Mouse (Mus musculus) adipocyte (in vitro differentiated cells): Measurements from ENCODE around the gene Cct7.

Experiments used
- DNase-seq: peaks from one replicate; pipeline ENCODE4 v3.0.0-alpha.2; 2016; ENCODE audit warnings: low spot score

Cct7 gene

DNA sequence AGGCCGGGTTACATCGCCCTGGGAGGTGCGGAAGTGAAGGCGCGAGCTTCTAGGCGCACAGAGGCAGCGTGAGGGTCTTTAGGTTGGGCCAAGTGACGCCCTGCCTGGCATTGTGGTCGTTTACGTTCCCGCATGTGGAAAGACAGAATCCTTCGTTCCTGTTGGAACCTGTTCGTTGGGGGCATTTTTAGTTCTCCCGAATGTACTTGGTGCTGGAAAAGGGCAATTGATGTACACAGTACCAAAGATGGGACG lies 1.0 kb downstream of the Cct7 start:
- DNase-seq, result no peak

DNA sequence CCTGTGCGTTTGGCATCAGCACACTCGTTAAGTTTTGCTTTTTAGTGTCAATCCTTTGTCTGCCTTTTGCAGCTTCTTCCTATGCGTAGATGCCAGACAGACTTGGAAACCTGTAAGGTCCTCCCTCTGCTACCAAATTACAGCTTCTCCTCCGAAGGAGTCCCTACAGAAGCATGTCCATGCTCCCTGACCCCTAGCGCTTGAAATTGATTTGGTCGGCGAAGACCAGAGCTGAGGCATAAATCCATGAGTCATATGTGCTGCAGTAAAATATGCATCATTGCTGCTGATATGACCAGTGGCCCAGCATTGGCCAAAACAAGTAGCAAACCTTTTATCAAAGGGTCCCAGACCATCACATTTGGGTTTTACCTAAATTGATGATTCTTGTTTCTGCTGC lies 1.5 kb downstream of the Cct7 start:
- no peak for DNase-seq

DNA sequence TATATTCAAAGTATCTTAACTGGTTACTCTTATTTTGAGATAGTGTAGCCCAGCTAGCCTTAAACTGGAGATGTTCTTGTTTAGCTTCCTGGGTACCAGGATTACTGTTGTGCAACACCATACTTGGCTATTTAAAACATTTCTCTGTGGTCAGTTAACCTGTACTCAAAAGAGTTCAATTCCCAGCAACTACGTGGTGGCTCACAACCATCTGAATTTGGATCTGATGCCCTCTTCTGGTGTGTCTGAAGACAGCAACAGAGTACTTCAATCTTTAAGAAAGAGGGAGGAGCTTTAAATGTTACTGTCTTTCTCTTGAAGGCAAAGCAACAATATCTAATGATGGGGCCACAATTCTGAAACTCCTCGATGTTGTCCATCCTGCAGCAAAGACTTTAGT lies 8.3 kb downstream of the Cct7 start:
- no peak for DNase-seq

DNA sequence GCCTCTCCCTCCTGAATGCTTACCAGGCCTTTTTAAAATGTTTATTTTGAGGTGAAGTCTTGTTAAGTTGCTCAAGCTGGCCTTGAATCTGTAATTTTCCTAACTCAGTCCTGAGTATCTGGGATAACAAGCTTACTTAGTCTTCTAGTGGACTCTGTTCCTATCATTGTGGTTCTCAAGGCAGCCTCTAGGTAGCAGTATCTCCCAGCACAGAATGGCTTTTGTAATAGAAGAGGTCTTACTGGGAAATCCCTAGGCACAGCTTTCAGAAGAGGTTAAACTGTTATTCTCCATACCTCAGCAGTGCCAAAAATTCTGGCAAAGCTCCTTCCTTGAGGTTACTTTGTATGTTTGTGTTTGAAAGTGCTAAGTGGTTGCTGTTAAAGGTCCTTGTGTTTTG lies 14.1 kb downstream of the Cct7 start:
- DNase-seq, result peak; percentile 55

GRCm38 (mm10) chr6:85469660-85470430 lies 18.5 kb downstream of the Cct7 start:
- peak; percentile 45 for DNase-seq

DNA sequence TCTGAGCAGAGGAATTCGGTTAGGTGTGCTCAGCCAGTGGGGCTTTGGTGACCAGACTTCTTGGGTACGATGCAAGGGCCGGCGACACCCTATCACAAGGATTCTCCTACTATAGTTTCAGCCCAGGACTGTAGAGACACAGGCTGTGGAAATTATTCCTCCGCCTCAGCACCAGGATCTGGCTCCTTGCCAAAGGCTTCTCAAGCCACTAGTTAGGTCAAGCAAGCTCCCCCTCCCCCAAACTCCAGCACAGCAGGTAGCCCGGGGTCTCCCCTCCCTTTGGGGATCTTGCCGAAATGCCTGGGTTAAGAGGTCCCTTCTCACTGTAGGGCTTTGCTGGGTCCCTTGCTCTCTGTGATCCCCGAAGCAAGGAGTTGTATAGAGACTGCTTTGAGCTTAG lies 20.6 kb downstream of the Cct7 start:
- DNase-seq, result no peak

DNA sequence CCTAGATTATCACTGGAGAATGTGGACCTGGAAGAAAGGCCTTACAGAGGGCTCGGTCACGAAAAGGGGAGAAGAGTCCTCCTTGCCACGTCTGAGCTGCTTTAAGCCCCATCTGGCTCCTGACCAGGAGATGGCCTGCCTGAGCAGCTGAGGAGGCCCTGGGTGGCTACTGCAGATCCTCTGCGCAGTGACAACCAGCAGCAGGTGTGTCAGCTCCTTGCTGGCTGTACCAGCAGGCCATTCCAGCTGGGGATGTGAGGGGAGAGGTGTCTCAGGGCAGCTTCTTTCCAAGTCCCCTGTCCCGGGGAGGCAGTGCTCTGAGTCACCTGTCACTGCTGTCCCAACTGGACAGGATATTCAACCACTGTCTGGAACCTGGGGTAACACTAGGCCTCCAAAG lies 21.2 kb downstream of the Cct7 start:
- no peak for DNase-seq

DNA sequence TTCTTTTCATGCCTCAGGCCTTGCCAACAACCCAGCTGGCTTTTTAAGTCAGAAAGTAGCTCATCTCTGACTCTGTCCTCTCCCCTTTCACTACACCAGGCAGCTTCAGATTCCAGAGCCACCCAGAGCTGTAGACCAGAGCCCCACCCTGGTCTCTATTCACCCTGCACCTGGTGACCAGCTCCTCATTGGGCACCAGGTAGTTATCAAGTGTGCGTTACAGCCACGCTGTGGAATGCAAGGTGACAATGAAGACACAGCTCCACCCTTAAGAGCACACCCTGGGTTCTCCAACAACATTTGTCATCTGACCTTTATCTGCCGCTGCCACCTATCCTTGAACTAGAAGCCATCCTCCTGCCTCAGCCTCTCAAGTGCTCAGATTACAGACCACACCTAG lies 24.3 kb downstream of the Cct7 start:
- DNase-seq, result no peak

DNA sequence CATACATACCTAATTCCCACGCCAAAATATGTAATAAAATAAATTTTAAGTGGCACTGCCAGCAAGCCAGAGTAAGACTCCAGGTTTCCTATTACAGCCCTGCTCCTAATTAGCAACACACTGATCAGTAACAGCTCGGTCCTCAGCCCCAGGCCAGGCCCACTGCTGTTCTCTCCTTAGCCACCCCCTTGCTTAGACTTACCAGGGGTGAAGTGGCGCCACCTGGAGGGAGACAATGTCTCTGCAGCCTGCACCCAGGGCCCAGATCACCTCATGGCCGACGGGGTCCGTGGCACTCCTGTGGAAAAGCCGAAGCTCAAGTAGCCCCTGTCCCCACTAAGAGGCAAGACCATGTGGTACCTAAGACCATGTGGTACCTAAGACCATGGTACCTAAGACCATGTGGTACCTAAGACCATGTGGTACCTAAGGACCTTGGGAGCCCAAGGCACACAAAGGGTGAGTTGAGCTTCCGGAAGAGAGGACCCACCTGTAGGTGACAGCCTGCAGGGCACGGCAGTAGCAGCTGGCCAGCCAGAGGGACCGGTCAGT lies 26.1 kb downstream of the Cct7 start:
- no peak for DNase-seq

DNA sequence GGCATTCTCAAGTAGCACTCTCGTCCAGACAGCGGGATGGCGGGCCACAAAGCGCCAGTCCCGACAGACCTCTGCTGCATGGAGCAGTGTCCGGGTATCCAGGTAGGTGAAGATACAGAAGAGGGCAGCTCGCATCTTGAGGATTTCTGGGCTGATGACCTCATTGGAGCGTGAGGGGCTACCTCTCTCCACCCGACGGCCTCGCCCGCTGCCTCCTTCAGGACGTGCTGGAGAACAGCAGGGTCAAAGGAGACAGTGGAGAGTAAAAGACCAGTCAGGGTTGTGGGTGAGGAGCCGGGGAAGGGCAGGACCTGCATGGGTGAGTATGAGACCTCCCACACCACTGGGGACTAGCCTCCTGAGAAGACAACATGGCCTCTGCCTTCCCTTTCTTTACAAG lies 27.1 kb downstream of the Cct7 start:
- DNase-seq, result no peak

DNA sequence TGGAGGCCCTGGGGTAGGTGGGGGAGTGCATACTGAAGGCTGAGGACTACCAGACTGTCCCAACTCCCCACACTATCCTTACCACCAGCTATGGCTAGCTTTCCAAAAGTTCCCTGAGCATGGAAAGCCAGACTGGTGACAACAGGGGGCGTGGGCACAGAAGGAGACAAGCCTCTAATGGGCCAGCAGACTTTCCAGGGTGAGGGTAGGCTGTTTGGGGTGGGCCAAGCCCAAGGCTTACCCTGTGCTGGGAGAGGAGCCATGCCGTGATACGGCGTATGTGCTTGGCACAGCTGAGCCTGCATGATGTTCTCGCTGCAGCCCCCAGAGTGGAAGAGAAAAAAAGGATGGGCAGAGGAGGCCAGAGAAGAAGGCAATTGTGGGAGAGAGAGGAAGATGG lies 28.7 kb downstream of the Cct7 start:
- DNase-seq, result no peak

- no peak for DNase-seq
Measured at GRCm38 (mm10) chr6:85480685-85481084, 29.4 kb downstream of the Cct7 start.

GRCm38 (mm10) chr6:85483843-85484721 lies 32.8 kb downstream of the Cct7 start:
- no peak for DNase-seq

GRCm38 (mm10) chr6:85485738-85486137 lies 34.4 kb downstream of the Cct7 start:
- DNase-seq, result no peak

DNA sequence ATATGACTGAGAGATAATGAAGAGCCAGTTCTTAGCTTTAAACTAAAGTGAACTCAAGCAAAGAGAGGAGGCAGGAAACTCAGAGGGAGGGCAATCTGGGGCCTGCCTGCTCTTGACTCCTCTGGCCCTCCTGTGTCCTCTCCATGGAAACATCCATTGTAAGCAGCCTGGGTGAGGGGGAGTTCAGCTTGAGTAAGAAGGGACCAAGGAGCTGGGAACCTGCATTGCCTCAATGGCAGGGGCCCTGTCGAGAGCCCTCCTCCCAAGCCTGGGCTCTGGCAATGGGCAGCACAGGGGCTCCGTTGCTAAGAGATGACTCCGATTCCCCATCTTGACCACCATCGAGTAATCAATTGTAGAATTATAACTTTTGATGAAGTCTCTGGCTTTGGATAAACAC lies 37.2 kb downstream of the Cct7 start:
- no peak for DNase-seq

DNA sequence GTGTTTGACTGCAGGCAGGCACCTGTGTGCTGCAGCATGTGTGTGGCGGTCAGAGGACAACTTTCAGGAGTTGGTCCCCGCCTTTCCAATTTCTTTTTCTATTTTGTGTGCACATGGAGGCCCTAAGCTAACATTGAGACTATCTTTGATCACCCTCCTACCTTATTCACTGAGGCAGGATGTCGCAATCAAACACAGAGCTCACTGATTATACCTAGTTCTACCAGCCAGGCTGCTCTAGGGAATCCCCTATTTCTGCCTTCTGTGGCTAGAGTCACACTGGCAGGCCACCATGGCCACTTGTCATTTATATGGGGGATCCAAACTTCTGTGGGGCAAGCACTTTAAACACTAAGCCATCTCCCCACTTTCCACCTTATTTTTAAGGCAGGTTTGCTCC lies 38.4 kb downstream of the Cct7 start:
- no peak for DNase-seq

GRCm38 (mm10) chr6:85490252-85490651 lies 38.9 kb downstream of the Cct7 start:
- DNase-seq, result no peak

- DNase-seq, result no peak
Measured at GRCm38 (mm10) chr6:85491606-85492005, 40.3 kb downstream of the Cct7 start.

DNA sequence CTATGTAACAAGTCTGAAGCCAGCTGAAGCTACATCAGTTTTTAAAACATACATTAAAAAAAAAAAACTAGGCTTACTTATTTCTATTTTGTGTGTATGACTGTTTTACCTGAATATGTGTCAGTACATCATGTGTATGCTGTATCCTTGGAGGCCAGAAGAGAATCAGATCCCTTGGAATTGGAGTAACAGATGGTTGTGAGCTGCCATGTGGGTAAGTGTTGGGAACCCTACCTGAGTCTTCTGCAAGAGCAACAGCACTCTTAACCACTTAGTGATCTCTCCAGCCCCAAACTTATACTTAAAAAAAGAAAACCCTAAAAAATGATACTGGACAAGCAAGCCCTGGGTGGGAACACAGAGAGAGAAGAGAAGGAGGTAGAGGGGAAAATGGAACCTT lies 45.7 kb downstream of the Cct7 start:
- DNase-seq, result no peak

- DNase-seq, result peak; percentile 55
Measured at GRCm38 (mm10) chr6:85498147-85498546, 46.8 kb downstream of the Cct7 start.

- no peak for DNase-seq
Measured at GRCm38 (mm10) chr6:85500416-85500815, 49.1 kb downstream of the Cct7 start.

- no peak for DNase-seq
Measured at GRCm38 (mm10) chr6:85501571-85502102, 50.3 kb downstream of the Cct7 start.
